Mouse (Mus musculus): ENCODE data around the gene Cubn. TPM values are rescaled to one million over a fixed set of nuclear protein-coding genes. Genes with fewer than 3 reads are reported as not detected.
A peak's percentile ranks its signal among the peaks of the same experiment; 100 is the strongest.

Gene Cubn
- polyA plus RNA-seq, 1 experiment from 2014 or later, result 0.84 TPM

DNA sequence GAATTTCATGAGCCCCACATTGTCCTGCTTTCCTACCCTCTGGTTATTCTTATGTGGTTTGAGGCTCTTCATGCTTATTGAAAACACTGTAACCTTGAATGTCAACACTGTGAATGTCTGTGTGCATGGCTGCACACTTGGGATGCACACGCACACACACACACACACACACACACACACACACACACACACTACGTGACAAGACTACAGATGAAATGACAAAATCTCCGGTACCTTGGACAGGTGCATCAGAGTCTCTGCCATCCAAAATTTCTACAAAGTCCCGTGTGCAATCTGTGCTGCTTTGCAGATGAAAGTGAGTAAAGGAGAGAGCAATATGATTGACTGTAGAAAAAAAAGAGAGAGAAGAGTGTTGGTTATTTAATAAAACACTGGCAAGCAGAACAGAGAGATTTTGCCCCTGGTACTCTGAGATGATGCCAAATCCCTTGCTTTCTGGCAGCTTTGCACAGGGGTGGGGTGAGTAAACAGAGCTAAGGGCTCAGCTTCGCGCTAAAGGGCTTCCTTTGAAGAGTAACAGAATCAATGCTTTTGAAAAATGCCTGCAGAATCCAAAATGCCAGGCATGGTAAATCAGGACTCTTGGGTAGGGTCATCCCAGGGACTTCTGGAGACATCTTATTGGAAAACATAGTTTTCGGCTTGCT lies 133.6 kb downstream of the Cubn start:
- no peaks in the 10 kb centered on the region for H3K36me3 ChIP-seq (ENCODE audit: control insufficient read depth, insufficient read depth, low read length)
- no peaks in the 10 kb centered on the region for H3K27me3 ChIP-seq (ENCODE audit: control insufficient read depth, insufficient read depth, low read length)
- H3K4me2 ChIP-seq (ENCODE audit: low read depth, low read length), result no peak overlapping the region
- H3K9me3 ChIP-seq (replicated peaks; ENCODE audit: control insufficient read depth, low read length), result no peaks in the 10 kb centered on the region
- H3K9ac ChIP-seq (ENCODE audit: low read length), result no peak overlapping the region
- peaks cover 2% of the 10 kb centered on the region; the same call in 1 of the 2 replicates for H3K4me1 ChIP-seq (ENCODE audit: control insufficient read depth, insufficient read depth, low read length)
- H3K27ac ChIP-seq (ENCODE audit: low read length), result no peak overlapping the region
- 51% methylated on average over 7 of the region's 7 CpGs for WGBS
- H3K4me3 ChIP-seq (replicated peaks; ENCODE audit: low read length), result no peak overlapping the region
- no peak for ATAC-seq (ENCODE audit: insufficient read depth, low FRiP score)

DNA sequence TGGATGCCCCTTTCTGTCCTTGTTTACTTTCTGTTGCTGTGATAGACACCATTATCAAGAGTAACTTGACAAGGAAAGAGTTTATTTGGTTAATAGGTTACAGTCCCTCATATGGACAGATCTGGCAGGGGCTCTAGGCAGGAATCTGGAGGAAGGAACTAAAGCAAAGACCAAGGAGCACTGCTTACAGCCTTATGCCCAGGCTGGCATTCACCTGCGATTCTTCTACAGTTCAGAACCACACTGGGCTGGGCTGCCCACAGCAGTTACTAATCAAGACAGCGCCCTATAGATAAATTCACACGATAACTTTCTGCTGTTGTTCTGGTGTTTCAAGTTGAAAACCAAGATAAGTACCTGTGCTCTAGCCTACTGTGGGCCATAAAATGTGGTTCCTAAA lies 138.8 kb downstream of the Cubn start:
- Histone ChIP-seq H3K27ac (ENCODE audit: low read length) (no peak overlapping the region), H3K4me3 (replicated peaks; ENCODE audit: low read length) (no peak overlapping the region), H3K9me3 (replicated peaks; ENCODE audit: control insufficient read depth, low read length) (no peaks in the 10 kb centered on the region), H3K4me1 (ENCODE audit: control insufficient read depth, insufficient read depth, low read length) (no peaks in the 10 kb centered on the region), H3K36me3 (ENCODE audit: control insufficient read depth, insufficient read depth, low read length) (no peaks in the 10 kb centered on the region), H3K27me3 (ENCODE audit: control insufficient read depth, insufficient read depth, low read length) (no peaks in the 10 kb centered on the region), H3K9ac (ENCODE audit: low read length) (no peak overlapping the region), H3K4me2 (ENCODE audit: low read depth, low read length) (no peak overlapping the region)
- 87% methylated on average over 3 of the region's 3 CpGs for WGBS
- ATAC-seq (ENCODE audit: insufficient read depth, low FRiP score), result no peak

DNA sequence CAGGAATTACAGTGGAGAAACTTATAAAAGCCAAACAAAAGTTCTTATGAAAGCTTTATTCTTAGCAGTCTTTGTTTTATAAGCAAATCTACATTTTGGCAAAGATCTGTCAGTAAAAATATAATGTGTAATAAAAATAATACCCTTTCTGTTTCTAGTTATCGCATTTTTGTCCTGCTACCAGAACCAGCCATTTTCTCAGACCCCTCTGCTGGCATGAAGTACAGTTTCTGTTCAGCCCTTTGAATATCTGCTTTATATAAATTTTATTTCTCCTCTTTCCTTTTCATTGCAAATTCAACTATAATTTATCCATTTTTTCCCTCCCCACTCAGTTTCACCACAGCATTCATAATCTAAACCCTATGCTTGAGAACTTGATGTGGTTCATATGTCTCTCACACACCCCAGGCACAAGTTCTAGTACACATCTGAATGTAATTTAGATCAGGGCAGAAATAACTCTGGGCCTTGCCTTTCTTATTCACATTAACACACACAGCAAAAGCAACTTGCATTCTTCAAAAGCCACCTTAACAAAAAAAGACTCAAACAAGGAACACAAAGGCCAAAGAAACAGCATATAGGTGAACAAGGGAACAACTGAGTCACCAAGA lies 139.4 kb downstream of the Cubn start:
- H3K4me3 ChIP-seq (replicated peaks; ENCODE audit: low read length), result no peak overlapping the region
- H3K4me2 ChIP-seq (ENCODE audit: low read depth, low read length), result no peak overlapping the region
- H3K27me3 ChIP-seq (ENCODE audit: control insufficient read depth, insufficient read depth, low read length), result no peaks in the 10 kb centered on the region
- H3K9me3 ChIP-seq (replicated peaks; ENCODE audit: control insufficient read depth, low read length), result no peaks in the 10 kb centered on the region
- no peak overlapping the region for H3K9ac ChIP-seq (ENCODE audit: low read length)
- ATAC-seq (ENCODE audit: insufficient read depth, low FRiP score), result no peak
- H3K27ac ChIP-seq (ENCODE audit: low read length), result no peak overlapping the region
- no peaks in the 10 kb centered on the region for H3K4me1 ChIP-seq (ENCODE audit: control insufficient read depth, insufficient read depth, low read length)
- WGBS, result 77% methylated on average over 1 of the region's 1 CpGs
- H3K36me3 ChIP-seq (ENCODE audit: control insufficient read depth, insufficient read depth, low read length), result no peaks in the 10 kb centered on the region

DNA sequence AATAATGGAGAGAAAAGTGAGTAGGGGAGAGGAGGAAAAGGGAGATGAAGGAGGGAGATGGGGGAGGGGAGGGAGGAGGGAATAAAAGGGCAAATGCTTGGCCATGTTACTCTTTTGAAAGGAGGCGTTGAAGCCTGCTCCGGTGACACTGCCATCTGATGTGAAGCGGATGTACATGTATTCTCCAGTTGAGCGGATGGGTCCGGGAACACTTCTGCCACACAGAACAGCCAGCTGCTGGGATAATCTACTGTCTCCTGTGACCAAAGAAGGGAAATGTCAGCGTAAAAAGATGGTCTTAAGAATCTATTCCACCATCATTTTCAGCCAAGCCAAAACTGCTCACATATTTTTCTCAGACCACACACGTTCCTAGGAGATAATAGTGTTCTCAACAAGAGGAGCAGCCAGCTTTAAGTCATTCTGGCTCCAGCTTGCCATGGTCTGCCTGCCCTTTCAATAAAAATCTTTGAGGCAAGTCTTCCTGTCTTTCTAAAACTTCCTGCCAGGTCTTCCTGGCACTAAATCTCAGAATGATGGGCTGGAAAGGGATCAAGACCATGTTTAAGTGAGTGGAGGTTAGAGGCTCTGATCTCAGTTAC lies 149.2 kb downstream of the Cubn start:
- no peaks in the 10 kb centered on the region for H3K36me3 ChIP-seq (ENCODE audit: control insufficient read depth, insufficient read depth, low read length)
- WGBS, result 69% methylated on average over 7 of the region's 7 CpGs
- no peak overlapping the region for H3K4me2 ChIP-seq (ENCODE audit: low read depth, low read length)
- no peak overlapping the region for H3K9ac ChIP-seq (ENCODE audit: low read length)
- H3K4me1 ChIP-seq (ENCODE audit: control insufficient read depth, insufficient read depth, low read length), result no peaks in the 10 kb centered on the region
- no peaks in the 10 kb centered on the region for H3K9me3 ChIP-seq (replicated peaks; ENCODE audit: control insufficient read depth, low read length)
- no peaks in the 10 kb centered on the region for H3K27me3 ChIP-seq (ENCODE audit: control insufficient read depth, insufficient read depth, low read length)
- no peak for ATAC-seq (ENCODE audit: insufficient read depth, low FRiP score)
- no peak overlapping the region for H3K27ac ChIP-seq (ENCODE audit: low read length)
- no peak overlapping the region for H3K4me3 ChIP-seq (replicated peaks; ENCODE audit: low read length)

DNA sequence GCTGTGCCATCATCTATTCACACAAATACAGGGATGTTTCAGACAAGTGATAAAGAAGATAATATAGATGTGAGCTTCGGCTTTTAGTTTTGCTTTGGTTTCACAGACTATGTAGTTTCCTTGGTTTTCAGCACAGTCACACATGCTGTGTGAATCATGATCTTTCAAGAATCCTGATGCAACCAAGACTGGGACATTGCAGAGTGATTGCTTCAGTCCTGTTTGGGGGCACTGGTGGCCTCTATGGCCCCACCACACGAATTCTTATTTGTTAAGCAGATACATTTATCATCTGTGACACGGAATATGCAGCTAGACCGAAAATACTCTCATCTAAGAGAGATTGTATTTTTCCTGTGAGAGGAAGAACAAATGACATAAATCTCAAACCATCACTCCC lies 156.2 kb downstream of the Cubn start:
- H3K4me3 ChIP-seq (replicated peaks; ENCODE audit: low read length), result no peak overlapping the region
- H3K4me2 ChIP-seq (ENCODE audit: low read depth, low read length), result no peak overlapping the region
- no peaks in the 10 kb centered on the region for H3K9me3 ChIP-seq (replicated peaks; ENCODE audit: control insufficient read depth, low read length)
- no peaks in the 10 kb centered on the region for H3K4me1 ChIP-seq (ENCODE audit: control insufficient read depth, insufficient read depth, low read length)
- no peaks in the 10 kb centered on the region for H3K27me3 ChIP-seq (ENCODE audit: control insufficient read depth, insufficient read depth, low read length)
- ATAC-seq (ENCODE audit: insufficient read depth, low FRiP score), result no peak
- H3K9ac ChIP-seq (ENCODE audit: low read length), result no peak overlapping the region
- H3K27ac ChIP-seq (ENCODE audit: low read length), result no peak overlapping the region
- H3K36me3 ChIP-seq (ENCODE audit: control insufficient read depth, insufficient read depth, low read length), result no peaks in the 10 kb centered on the region
- WGBS, result 49% methylated on average over 4 of the region's 4 CpGs

DNA sequence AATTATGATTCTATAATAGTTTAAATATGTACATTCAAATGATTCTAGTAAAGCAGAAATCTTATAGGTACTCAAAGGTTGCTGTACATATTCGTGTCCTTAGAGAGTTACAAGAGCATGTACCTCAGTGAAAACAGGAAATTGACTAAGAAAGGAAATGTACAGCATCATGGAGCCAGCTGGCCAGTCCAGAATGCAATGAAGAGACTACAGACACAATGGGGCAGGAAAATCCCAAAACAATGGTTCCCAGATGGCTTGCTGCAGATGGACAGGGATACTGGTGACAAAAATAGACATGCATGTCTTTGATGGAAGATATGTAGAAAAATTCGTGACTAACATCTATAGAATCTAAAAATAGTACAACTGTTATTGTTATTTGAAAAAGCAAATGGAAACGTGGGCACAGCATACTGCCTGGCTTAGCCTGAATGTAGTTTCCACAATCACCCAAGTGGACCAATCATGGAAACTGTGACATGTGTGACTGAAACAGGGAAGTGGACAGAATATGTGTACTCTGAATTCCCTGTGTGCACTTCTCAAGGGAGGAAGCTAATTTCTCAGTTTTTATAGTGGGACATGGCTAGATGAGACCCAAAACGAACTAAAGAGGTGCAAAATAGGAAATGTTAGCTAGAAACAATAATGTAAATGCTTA lies 161.7 kb downstream of the Cubn start:
- Histone ChIP-seq H3K4me1 (ENCODE audit: control insufficient read depth, insufficient read depth, low read length) (no peaks in the 10 kb centered on the region), H3K9me3 (replicated peaks; ENCODE audit: control insufficient read depth, low read length) (no peaks in the 10 kb centered on the region), H3K9ac (ENCODE audit: low read length) (no peak overlapping the region), H3K27me3 (ENCODE audit: control insufficient read depth, insufficient read depth, low read length) (no peaks in the 10 kb centered on the region), H3K4me3 (replicated peaks; ENCODE audit: low read length) (no peak overlapping the region), H3K27ac (ENCODE audit: low read length) (no peak overlapping the region), H3K4me2 (ENCODE audit: low read depth, low read length) (no peak overlapping the region), H3K36me3 (ENCODE audit: control insufficient read depth, insufficient read depth, low read length) (no peaks in the 10 kb centered on the region)
- 44% methylated on average over 4 of the region's 4 CpGs for WGBS
- ATAC-seq (ENCODE audit: insufficient read depth, low FRiP score), result no peak; the same call in 1 of the 2 replicates

DNA sequence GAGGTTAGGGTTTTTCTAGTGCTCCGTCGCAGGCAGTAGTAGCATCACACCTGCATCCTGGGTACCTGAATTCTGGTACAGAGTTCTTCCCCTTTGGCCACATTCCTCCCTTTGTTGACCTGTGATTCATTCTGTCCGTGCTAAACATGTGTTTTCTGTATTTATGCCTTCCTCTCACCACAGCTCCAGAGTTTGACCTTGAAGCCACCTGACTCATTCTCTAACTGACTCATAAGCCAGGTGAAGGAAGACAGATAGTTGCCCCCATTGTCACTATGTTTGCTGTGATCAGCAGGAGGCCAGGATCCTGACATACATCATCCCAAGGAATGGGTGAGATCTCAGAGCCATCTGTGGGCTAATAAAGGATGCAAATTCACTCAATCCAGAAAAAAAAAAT lies 188.2 kb downstream of the Cubn start:
- Histone ChIP-seq H3K9me3 (replicated peaks; ENCODE audit: control insufficient read depth, low read length) (no peaks in the 10 kb centered on the region), H3K27me3 (ENCODE audit: control insufficient read depth, insufficient read depth, low read length) (no peaks in the 10 kb centered on the region), H3K36me3 (ENCODE audit: control insufficient read depth, insufficient read depth, low read length) (no peaks in the 10 kb centered on the region), H3K4me3 (replicated peaks; ENCODE audit: low read length) (no peak overlapping the region), H3K9ac (ENCODE audit: low read length) (no peak overlapping the region), H3K4me1 (ENCODE audit: control insufficient read depth, insufficient read depth, low read length) (no peaks in the 10 kb centered on the region), H3K27ac (ENCODE audit: low read length) (no peak overlapping the region), H3K4me2 (ENCODE audit: low read depth, low read length) (no peak overlapping the region)
- ATAC-seq (ENCODE audit: insufficient read depth, low FRiP score), result no peak
- 81% methylated on average over 3 of the region's 3 CpGs for WGBS

DNA sequence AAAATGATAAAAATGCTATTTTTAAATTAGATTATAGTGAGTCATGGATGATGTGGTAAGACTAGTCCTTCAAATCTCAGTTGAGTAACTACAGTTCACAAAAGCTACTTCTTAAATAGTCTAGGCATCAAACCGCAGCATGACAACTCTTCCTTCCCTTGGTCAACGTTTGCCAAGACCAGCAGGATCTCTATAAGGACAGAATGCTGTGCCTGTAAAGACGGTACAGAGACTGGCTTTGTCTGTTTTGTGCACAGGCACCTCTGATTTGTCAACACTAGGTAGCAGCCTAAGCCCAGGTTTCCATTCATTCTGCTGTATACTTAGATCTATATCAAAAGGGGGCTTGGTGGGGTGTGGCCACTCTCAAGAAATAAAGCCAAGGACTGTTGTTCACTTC lies 192.6 kb downstream of the Cubn start:
- peak; percentile 37; the same call in 1 of the 2 replicates for ATAC-seq (ENCODE audit: insufficient read depth, low FRiP score)
- WGBS, result 31% methylated on average over 3 of the region's 3 CpGs

DNA sequence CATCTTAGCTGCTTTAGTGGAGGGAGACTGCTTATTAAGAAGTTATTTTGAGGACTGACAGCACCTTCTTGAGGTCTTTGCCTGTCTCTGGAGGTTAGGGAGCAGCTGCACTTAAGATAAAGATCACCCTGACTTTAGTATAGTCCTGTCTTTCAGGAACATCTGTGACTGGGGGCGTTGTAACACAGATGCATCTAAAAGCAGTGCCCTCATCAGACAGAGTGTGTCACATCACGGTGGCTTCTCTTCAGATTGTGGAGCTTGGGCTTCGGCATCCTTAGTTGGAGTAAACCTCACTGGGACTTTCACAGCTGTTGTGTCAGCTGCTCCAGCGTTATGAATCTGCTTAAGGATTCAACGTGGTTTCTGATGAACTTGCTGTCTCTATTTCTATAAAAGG lies 193.9 kb downstream of the Cubn start:
- 45% methylated on average over 5 of the region's 5 CpGs for WGBS
- Histone ChIP-seq H3K9me3 (replicated peaks; ENCODE audit: control insufficient read depth, low read length) (no peaks in the 10 kb centered on the region), H3K4me3 (replicated peaks; ENCODE audit: low read length) (no peak overlapping the region), H3K36me3 (ENCODE audit: control insufficient read depth, insufficient read depth, low read length) (no peaks in the 10 kb centered on the region), H3K27ac (ENCODE audit: low read length) (no peak overlapping the region), H3K27me3 (ENCODE audit: control insufficient read depth, insufficient read depth, low read length) (no peaks in the 10 kb centered on the region), H3K4me2 (ENCODE audit: low read depth, low read length) (no peak overlapping the region), H3K9ac (ENCODE audit: low read length) (no peak overlapping the region), H3K4me1 (ENCODE audit: control insufficient read depth, insufficient read depth, low read length) (no peaks in the 10 kb centered on the region)
- no peak for ATAC-seq (ENCODE audit: insufficient read depth, low FRiP score)

More for the DNA sequence above, 192.6 kb downstream of the Cubn start:
- Histone ChIP-seq H3K4me1 (ENCODE audit: control insufficient read depth, insufficient read depth, low read length) (no peaks in the 10 kb centered on the region), H3K4me2 (ENCODE audit: low read depth, low read length) (no peak overlapping the region), H3K27me3 (ENCODE audit: control insufficient read depth, insufficient read depth, low read length) (no peaks in the 10 kb centered on the region), H3K36me3 (ENCODE audit: control insufficient read depth, insufficient read depth, low read length) (no peaks in the 10 kb centered on the region), H3K4me3 (replicated peaks; ENCODE audit: low read length) (no peak overlapping the region), H3K9ac (ENCODE audit: low read length) (no peak overlapping the region), H3K9me3 (replicated peaks; ENCODE audit: control insufficient read depth, low read length) (no peaks in the 10 kb centered on the region), H3K27ac (ENCODE audit: low read length) (no peak overlapping the region)

Measured in stomach, embryonic 16.5 days (tissue).